Mouse (Mus musculus) right cerebral cortex, postnatal 14 days (tissue): ENCODE measurements around the gene Rap1gap.

Source experiments
- DNase-seq: peaks from one replicate; pipeline ENCODE4 v3.0.0; 2022

The Rap1gap gene

GRCm38 (mm10) chr4:137749680-137750079 is 85.2 kb downstream of the Rap1gap start:
- no peak for DNase-seq

GRCm38 (mm10) chr4:137750121-137750520 is 85.6 kb downstream of the Rap1gap start:
- no peak for DNase-seq

- DNase-seq = no peak
Measured at GRCm38 (mm10) chr4:137751310-137751709, 86.8 kb downstream of the Rap1gap start.

- no peak for DNase-seq
Measured at GRCm38 (mm10) chr4:137751717-137752116, 87.2 kb downstream of the Rap1gap start.

- DNase-seq = no peak
Measured at GRCm38 (mm10) chr4:137752471-137752870, 87.9 kb downstream of the Rap1gap start.

GRCm38 (mm10) chr4:137753199-137753598 is 88.7 kb downstream of the Rap1gap start:
- DNase-seq = no peak

GRCm38 (mm10) chr4:137754446-137754845 is 89.9 kb downstream of the Rap1gap start:
- DNase-seq = no peak

- no peak for DNase-seq
Measured at GRCm38 (mm10) chr4:137762886-137763285, 98.4 kb downstream of the Rap1gap start.

GRCm38 (mm10) chr4:137763920-137764495 is 99.5 kb downstream of the Rap1gap start:
- no peak for DNase-seq

GRCm38 (mm10) chr4:137764621-137765020 is 100.1 kb downstream of the Rap1gap start:
- no peak for DNase-seq

- DNase-seq = peak; percentile 42
Measured at GRCm38 (mm10) chr4:137765554-137765971, 101.0 kb downstream of the Rap1gap start.

- no peak for DNase-seq
Measured at GRCm38 (mm10) chr4:137766365-137766764, 101.8 kb downstream of the Rap1gap start.

GRCm38 (mm10) chr4:137768381-137768780 is 103.9 kb downstream of the Rap1gap start:
- no peak for DNase-seq

GRCm38 (mm10) chr4:137768831-137769230 is 104.3 kb downstream of the Rap1gap start:
- no peak for DNase-seq

- DNase-seq = no peak
Measured at GRCm38 (mm10) chr4:137769635-137770034, 105.1 kb downstream of the Rap1gap start.

GRCm38 (mm10) chr4:137770901-137771612 is 106.5 kb downstream of the Rap1gap start:
- DNase-seq = peak; percentile 28

GRCm38 (mm10) chr4:137771749-137772148 is 107.2 kb downstream of the Rap1gap start:
- no peak for DNase-seq

GRCm38 (mm10) chr4:137772438-137773056 is 108.0 kb downstream of the Rap1gap start:
- no peak for DNase-seq

GRCm38 (mm10) chr4:137773369-137773899 is 108.9 kb downstream of the Rap1gap start:
- DNase-seq = no peak

- DNase-seq = no peak
Measured at GRCm38 (mm10) chr4:137774013-137774412, 109.5 kb downstream of the Rap1gap start.

- no peak for DNase-seq
Measured at GRCm38 (mm10) chr4:137774505-137774904, 110.0 kb downstream of the Rap1gap start.

- DNase-seq = no peak
Measured at GRCm38 (mm10) chr4:137777866-137778265, 113.3 kb downstream of the Rap1gap start.

GRCm38 (mm10) chr4:137778397-137779184 is 114.1 kb downstream of the Rap1gap start:
- no peak for DNase-seq
